Mouse (Mus musculus) heart, adult 9 months (tissue): ENCODE measurements around the gene Map2k4.

Experiments used
- DNase-seq, 2 experiments: peaks; one replicate each; pipeline ENCODE4 v3.0.0; 2022; ENCODE audit warnings: low spot score in 2 of 2

Gene Map2k4

GRCm38 (mm10) chr11:65773946-65774656 is 14.0 kb downstream of the Map2k4 start:
- no peak for DNase-seq

GRCm38 (mm10) chr11:65773535-65773934 is 14.6 kb downstream of the Map2k4 start:
- DNase-seq, result no peak

- no peak for DNase-seq
Observed at GRCm38 (mm10) chr11:65771546-65771945, 16.6 kb downstream of the Map2k4 start.

- no peak for DNase-seq
Observed at GRCm38 (mm10) chr11:65769990-65770389, 18.1 kb downstream of the Map2k4 start.

GRCm38 (mm10) chr11:65768445-65768844 is 19.7 kb downstream of the Map2k4 start:
- no peak for DNase-seq

- no peak for DNase-seq
Observed at GRCm38 (mm10) chr11:65760912-65761311, 27.2 kb downstream of the Map2k4 start.

- DNase-seq, result no peak
Observed at GRCm38 (mm10) chr11:65759350-65759749, 28.7 kb downstream of the Map2k4 start.

- DNase-seq, result no peak
Observed at GRCm38 (mm10) chr11:65754161-65754560, 33.9 kb downstream of the Map2k4 start.

- DNase-seq, result peak in 1 of 2 experiments; percentile 13
Observed at GRCm38 (mm10) chr11:65753593-65753992, 34.5 kb downstream of the Map2k4 start.

- no peak for DNase-seq
Observed at GRCm38 (mm10) chr11:65750546-65750945, 37.6 kb downstream of the Map2k4 start.

GRCm38 (mm10) chr11:65747433-65747832 is 40.7 kb downstream of the Map2k4 start:
- no peak for DNase-seq

GRCm38 (mm10) chr11:65745707-65746333 is 42.3 kb downstream of the Map2k4 start:
- no peak for DNase-seq

- DNase-seq, result peak; percentile 42 to 51
Observed at GRCm38 (mm10) chr11:65743866-65744265, 44.2 kb downstream of the Map2k4 start.

- no peak for DNase-seq
Observed at GRCm38 (mm10) chr11:65740811-65741210, 47.3 kb downstream of the Map2k4 start.

GRCm38 (mm10) chr11:65740390-65740789 is 47.7 kb downstream of the Map2k4 start:
- DNase-seq, result no peak

GRCm38 (mm10) chr11:65739880-65740279 is 48.2 kb downstream of the Map2k4 start:
- no peak for DNase-seq

- no peak for DNase-seq
Observed at GRCm38 (mm10) chr11:65734656-65735055, 53.4 kb downstream of the Map2k4 start.

- no peak for DNase-seq
Observed at GRCm38 (mm10) chr11:65729623-65730217, 58.4 kb downstream of the Map2k4 start.

GRCm38 (mm10) chr11:65728906-65729305 is 59.2 kb downstream of the Map2k4 start:
- DNase-seq, result no peak

GRCm38 (mm10) chr11:65723715-65724114 is 64.4 kb downstream of the Map2k4 start:
- DNase-seq, result no peak

GRCm38 (mm10) chr11:65721615-65722014 is 66.5 kb downstream of the Map2k4 start:
- DNase-seq, result peak in 1 of 2 experiments; percentile 19

- peak in 1 of 2 experiments; percentile 12 for DNase-seq
Observed at GRCm38 (mm10) chr11:65719960-65720359, 68.1 kb downstream of the Map2k4 start.

GRCm38 (mm10) chr11:65713830-65714229 is 74.3 kb downstream of the Map2k4 start:
- no peak for DNase-seq
